ENCODE assay signal across 8 mouse cellular contexts in genomic region chr8:105622421-105622920, GRCm38 (mm10). TPM values are rescaled to one million over a fixed set of nuclear protein-coding genes. Genes with fewer than 3 reads are reported as not detected.
DNase-seq lines count a peak whose midpoint lies in the region; ATAC-seq and TF ChIP-seq lines count a peak whose summit lies in the region.

No protein-coding gene starts in this region.

- H3K4me3 ChIP-seq in bone marrow macrophage, adult 2 months (ENCODE audit: insufficient read depth, low read length), result no peak overlapping the region
- no peak overlapping the region for H3K4me3 ChIP-seq in embryonic facial prominence, embryonic 15.5 days (replicated peaks)
- H3K4me3 ChIP-seq in heart, embryonic 10.5 days, result peak overlapping the region; percentile 16; the same call in 1 of the 2 replicates
- H3K4me3 ChIP-seq in kidney, embryonic 14.5 days (ENCODE audit: low read length), result peak overlapping the region; percentile 7; the same call in 1 of the 2 replicates
- no peak overlapping the region for H3K4me3 ChIP-seq in limb, embryonic 14.5 days (replicated peaks; ENCODE audit: low read length)
- H3K4me3 ChIP-seq in midbrain, postnatal 0 days (ENCODE audit: low read depth, low read length), result no peak overlapping the region

- peak; percentile 80 for ATAC-seq in embryonic facial prominence, embryonic 15.5 days (ENCODE audit: insufficient number of reproducible peaks, low FRiP score, low TSS enrichment, low read depth)
- ATAC-seq in kidney, embryonic 14.5 days (ENCODE audit: low FRiP score, low TSS enrichment), result peak; percentile 92
- peak; percentile 88 for ATAC-seq in limb, embryonic 14.5 days (ENCODE audit: low FRiP score, low read depth)
- ATAC-seq in midbrain, postnatal 0 days (ENCODE audit: low FRiP score), result peak; percentile 87

- H3K9ac ChIP-seq in embryonic facial prominence, embryonic 15.5 days, result no peak overlapping the region
- H3K9ac ChIP-seq in kidney, embryonic 14.5 days (ENCODE audit: low read depth, low read length), result no peak overlapping the region
- no peak overlapping the region for H3K9ac ChIP-seq in limb, embryonic 14.5 days (ENCODE audit: low read depth, low read length, severe bottlenecking)
- H3K9ac ChIP-seq in midbrain, postnatal 0 days (replicated peaks; ENCODE audit: low read length, poor library complexity, severe bottlenecking), result 0 out of 2 replicates have a peak overlapping the region, but pooled peaks have one; percentile 44

- H3K4me2 ChIP-seq in embryonic facial prominence, embryonic 15.5 days (replicated peaks), result no peak overlapping the region
- H3K4me2 ChIP-seq in kidney, embryonic 14.5 days (replicated peaks; ENCODE audit: low read depth, low read length), result peak overlapping the region; percentile 30
- H3K4me2 ChIP-seq in limb, embryonic 14.5 days (replicated peaks; ENCODE audit: low read depth, low read length, severe bottlenecking), result no peak overlapping the region
- no peak overlapping the region for H3K4me2 ChIP-seq in midbrain, postnatal 0 days (ENCODE audit: low read depth, low read length, poor library complexity, severe bottlenecking)

- H3K4me1 ChIP-seq in bone marrow macrophage, adult 2 months (ENCODE audit: control insufficient read depth, insufficient read depth, low read length), result peaks cover 5% of the 10 kb centered on the region; the same call in 1 of the 2 replicates
- peaks cover 28% of the 10 kb centered on the region for H3K4me1 ChIP-seq in embryonic facial prominence, embryonic 15.5 days
- peaks cover 35% of the 10 kb centered on the region for H3K4me1 ChIP-seq in heart, embryonic 10.5 days
- peaks cover 35% of the 10 kb centered on the region for H3K4me1 ChIP-seq in kidney, embryonic 14.5 days (ENCODE audit: control insufficient read depth, insufficient read depth, low read length)
- peaks cover 25% of the 10 kb centered on the region for H3K4me1 ChIP-seq in limb, embryonic 14.5 days (ENCODE audit: control insufficient read depth, insufficient read depth, low read length)
- no peaks in the 10 kb centered on the region for H3K4me1 ChIP-seq in midbrain, postnatal 0 days (ENCODE audit: insufficient read depth, low read length)

- H3K36me3 ChIP-seq in embryonic facial prominence, embryonic 15.5 days, result peaks cover 48% of the 10 kb centered on the region
- peaks cover 61% of the 10 kb centered on the region for H3K36me3 ChIP-seq in heart, embryonic 10.5 days
- peaks cover 43% of the 10 kb centered on the region for H3K36me3 ChIP-seq in kidney, embryonic 14.5 days (ENCODE audit: control insufficient read depth, insufficient read depth, low read length)
- peaks cover 53% of the 10 kb centered on the region for H3K36me3 ChIP-seq in limb, embryonic 14.5 days (ENCODE audit: control insufficient read depth, insufficient read depth, low read length)
- H3K36me3 ChIP-seq in midbrain, postnatal 0 days (ENCODE audit: insufficient read depth, low read length), result peaks cover 48% of the 10 kb centered on the region

- H3K27me3 ChIP-seq in embryonic facial prominence, embryonic 15.5 days, result no peaks in the 10 kb centered on the region
- no peaks in the 10 kb centered on the region for H3K27me3 ChIP-seq in heart, embryonic 10.5 days (ENCODE audit: insufficient read depth, poor library complexity, severe bottlenecking)
- H3K27me3 ChIP-seq in kidney, embryonic 14.5 days (ENCODE audit: control insufficient read depth, insufficient read depth, low read length), result no peaks in the 10 kb centered on the region
- no peaks in the 10 kb centered on the region for H3K27me3 ChIP-seq in limb, embryonic 14.5 days (ENCODE audit: control insufficient read depth, insufficient read depth, low read length)
- no peaks in the 10 kb centered on the region for H3K27me3 ChIP-seq in midbrain, postnatal 0 days (ENCODE audit: insufficient read depth, low read length)

- peak; percentile 97 for DNase-seq in B cell, adult 2 months
- DNase-seq in heart, embryonic 10.5 days (ENCODE audit: low spot score), result peak; percentile 96
- DNase-seq in limb, embryonic 14.5 days (ENCODE audit: low spot score), result peak; percentile 96
- peak; percentile 94 for DNase-seq in midbrain, postnatal 0 days (ENCODE audit: low spot score)
- DNase-seq in spleen, postnatal 10 days (ENCODE audit: low spot score in 2 of 2), result peak; percentile 95 to 98

- TF ChIP-seq CTCF in bone marrow macrophage, adult 2 months (IDR thresholded peaks at IDR 0.05; ENCODE audit: low read depth, low read length), result peak; percentile 71
- TF ChIP-seq CTCF in midbrain, postnatal 0 days (IDR thresholded peaks at IDR 0.05), result peak; percentile 98

- no peaks in the 10 kb centered on the region for H3K9me3 ChIP-seq in embryonic facial prominence, embryonic 15.5 days (replicated peaks)
- no peaks in the 10 kb centered on the region for H3K9me3 ChIP-seq in heart, embryonic 10.5 days
- no peaks in the 10 kb centered on the region for H3K9me3 ChIP-seq in kidney, embryonic 14.5 days (ENCODE audit: control insufficient read depth, low read length)
- H3K9me3 ChIP-seq in limb, embryonic 14.5 days (ENCODE audit: control insufficient read depth, low read length), result no peaks in the 10 kb centered on the region
- no peaks in the 10 kb centered on the region for H3K9me3 ChIP-seq in midbrain, postnatal 0 days (ENCODE audit: low read length)

- no peak for TF ChIP-seq POLR2A in bone marrow macrophage, adult 2 months (IDR thresholded peaks at IDR 0.05; ENCODE audit: borderline replicate concordance, low read depth, low read length)
- TF ChIP-seq POLR2A in limb, embryonic 14.5 days (IDR thresholded peaks at IDR 0.05; ENCODE audit: borderline replicate concordance, extremely low read depth, insufficient read depth, insufficient read length), result no peak

- no peak overlapping the region for H3K27ac ChIP-seq in bone marrow macrophage, adult 2 months (ENCODE audit: insufficient read depth, low read depth, low read length)
- peak overlapping the region; percentile 35 for H3K27ac ChIP-seq in embryonic facial prominence, embryonic 15.5 days (replicated peaks)
- H3K27ac ChIP-seq in heart, embryonic 10.5 days, result peak overlapping the region; percentile 48; the same call in 1 of the 2 replicates
- peak overlapping the region; percentile 83 for H3K27ac ChIP-seq in kidney, embryonic 14.5 days (ENCODE audit: low read depth, low read length)
- 0 out of 2 replicates have a peak overlapping the region, but pooled peaks have one; percentile 6 for H3K27ac ChIP-seq in limb, embryonic 14.5 days (replicated peaks; ENCODE audit: low read depth, low read length)
- peak overlapping the region; percentile 47; the same call in 1 of the 2 replicates for H3K27ac ChIP-seq in midbrain, postnatal 0 days (ENCODE audit: low read depth, low read length)

- 1% methylated on average over 8 of the region's 8 CpGs for WGBS in embryonic facial prominence, embryonic 15.5 days
- WGBS in heart, embryonic 10.5 days, result 5% methylated on average over 8 of the region's 8 CpGs
- 1% methylated on average over 8 of the region's 8 CpGs for WGBS in kidney, embryonic 14.5 days
- 2% methylated on average over 8 of the region's 8 CpGs for WGBS in limb, embryonic 14.5 days
- 3% methylated on average over 8 of the region's 8 CpGs for WGBS in midbrain, postnatal 0 days

RNA-seq across cellular contexts. Expression of gene Ctcf, which starts 13.9 kb away (rescaled TPM):
- polyA plus RNA-seq in bone marrow macrophage, adult 2 months (2012; ENCODE audit: insufficient read depth, insufficient read length, missing spikeins), result 60.3 and 61.3 TPM in 2 replicates
- polyA plus RNA-seq in embryonic facial prominence, embryonic 15.5 days (2015; fragmentation: Nextera tagmentation; extraction: Ambion mirVana), result 118 and 122 TPM in 2 replicates
- polyA plus RNA-seq in heart, embryonic 10.5 days (2016; fragmentation: Nextera tagmentation; extraction: Ambion mirVana), result 70.3 and 103 TPM in 2 replicates
- polyA plus RNA-seq in kidney, embryonic 14.5 days (2014; fragmentation: Nextera tagmentation; extraction: Ambion mirVana), result 73.0 and 139 TPM in 2 replicates
- polyA plus RNA-seq in limb, embryonic 14.5 days (2012; rRNA removed), result 39.1 and 48.1 TPM in 2 replicates
- 97.8 and 107 TPM in 2 replicates for polyA plus RNA-seq in limb, embryonic 14.5 days (2014; fragmentation: Nextera tagmentation; extraction: Ambion mirVana)
- total RNA-seq in midbrain, postnatal 0 days (2014; rRNA removed), result 40.2 and 44.2 TPM in 2 replicates
- 73.0 and 81.9 TPM in 2 replicates for polyA plus RNA-seq in midbrain, postnatal 0 days (2015; fragmentation: Nextera tagmentation; extraction: Ambion mirVana)

RNA-seq across cellular contexts. Expression of gene Agrp, which starts 14.7 kb away (rescaled TPM):
- not detected in 2 replicates for polyA plus RNA-seq in bone marrow macrophage, adult 2 months (2012; ENCODE audit: insufficient read depth, insufficient read length, missing spikeins)
- 1.7 and 2.3 TPM in 2 replicates for polyA plus RNA-seq in embryonic facial prominence, embryonic 15.5 days (2015; fragmentation: Nextera tagmentation; extraction: Ambion mirVana)
- 0.31 and 0.35 TPM in 2 replicates for polyA plus RNA-seq in heart, embryonic 10.5 days (2016; fragmentation: Nextera tagmentation; extraction: Ambion mirVana)
- 1.3 and 1.4 TPM in 2 replicates for polyA plus RNA-seq in kidney, embryonic 14.5 days (2014; fragmentation: Nextera tagmentation; extraction: Ambion mirVana)
- 1.0 and 1.7 TPM in 2 replicates for polyA plus RNA-seq in limb, embryonic 14.5 days (2012; rRNA removed)
- polyA plus RNA-seq in limb, embryonic 14.5 days (2014; fragmentation: Nextera tagmentation; extraction: Ambion mirVana), result 2.5 and 2.6 TPM in 2 replicates
- not detected in 2 replicates for total RNA-seq in midbrain, postnatal 0 days (2014; rRNA removed)
- polyA plus RNA-seq in midbrain, postnatal 0 days (2015; fragmentation: Nextera tagmentation; extraction: Ambion mirVana), result 3.2 and 7.6 TPM in 2 replicates

RNA-seq across cellular contexts. Expression of gene Ripor1, which starts 17.4 kb away (rescaled TPM):
- polyA plus RNA-seq in bone marrow macrophage, adult 2 months (2012; ENCODE audit: insufficient read depth, insufficient read length, missing spikeins), result 15.5 and 17.9 TPM in 2 replicates
- 21.6 and 24.9 TPM in 2 replicates for polyA plus RNA-seq in embryonic facial prominence, embryonic 15.5 days (2015; fragmentation: Nextera tagmentation; extraction: Ambion mirVana)
- polyA plus RNA-seq in heart, embryonic 10.5 days (2016; fragmentation: Nextera tagmentation; extraction: Ambion mirVana), result 34.8 and 37.3 TPM in 2 replicates
- polyA plus RNA-seq in kidney, embryonic 14.5 days (2014; fragmentation: Nextera tagmentation; extraction: Ambion mirVana), result 17.3 and 28.4 TPM in 2 replicates
- polyA plus RNA-seq in limb, embryonic 14.5 days (2012; rRNA removed), result 25.0 and 34.3 TPM in 2 replicates
- 18.7 and 22.1 TPM in 2 replicates for polyA plus RNA-seq in limb, embryonic 14.5 days (2014; fragmentation: Nextera tagmentation; extraction: Ambion mirVana)
- total RNA-seq in midbrain, postnatal 0 days (2014; rRNA removed), result 12.6 and 16.1 TPM in 2 replicates
- 32.6 and 32.7 TPM in 2 replicates for polyA plus RNA-seq in midbrain, postnatal 0 days (2015; fragmentation: Nextera tagmentation; extraction: Ambion mirVana)

RNA-seq across cellular contexts. Expression of gene Atp6v0d1, which starts 56.6 kb away (rescaled TPM):
- 177 and 186 TPM in 2 replicates for polyA plus RNA-seq in bone marrow macrophage, adult 2 months (2012; ENCODE audit: insufficient read depth, insufficient read length, missing spikeins)
- 99.7 and 104 TPM in 2 replicates for polyA plus RNA-seq in embryonic facial prominence, embryonic 15.5 days (2015; fragmentation: Nextera tagmentation; extraction: Ambion mirVana)
- 69.7 and 70.6 TPM in 2 replicates for polyA plus RNA-seq in heart, embryonic 10.5 days (2016; fragmentation: Nextera tagmentation; extraction: Ambion mirVana)
- 73.9 and 90.1 TPM in 2 replicates for polyA plus RNA-seq in kidney, embryonic 14.5 days (2014; fragmentation: Nextera tagmentation; extraction: Ambion mirVana)
- 98.9 and 105 TPM in 2 replicates for polyA plus RNA-seq in limb, embryonic 14.5 days (2012; rRNA removed)
- 91.2 and 93.2 TPM in 2 replicates for polyA plus RNA-seq in limb, embryonic 14.5 days (2014; fragmentation: Nextera tagmentation; extraction: Ambion mirVana)
- total RNA-seq in midbrain, postnatal 0 days (2014; rRNA removed), result 214 and 238 TPM in 2 replicates
- polyA plus RNA-seq in midbrain, postnatal 0 days (2015; fragmentation: Nextera tagmentation; extraction: Ambion mirVana), result 272 and 300 TPM in 2 replicates

Comparison
In these comparisons a context has a peak if more than half of its experiments do, and no peak if none do; other contexts are left out.
1. H3K4me3 ChIP-seq: peak in heart, embryonic 10.5 days (single experiment) and kidney, embryonic 14.5 days (single experiment); none in bone marrow macrophage, adult 2 months (single experiment), embryonic facial prominence, embryonic 15.5 days (single experiment), limb, embryonic 14.5 days (single experiment) and midbrain, postnatal 0 days (single experiment).
2. Peak in every context shown above with its lines, with median percentiles within 50 percentile points of each other: DNase-seq and ATAC-seq.